ENCODE assay signal across 13 mouse cellular contexts in the genomic region with DNA sequence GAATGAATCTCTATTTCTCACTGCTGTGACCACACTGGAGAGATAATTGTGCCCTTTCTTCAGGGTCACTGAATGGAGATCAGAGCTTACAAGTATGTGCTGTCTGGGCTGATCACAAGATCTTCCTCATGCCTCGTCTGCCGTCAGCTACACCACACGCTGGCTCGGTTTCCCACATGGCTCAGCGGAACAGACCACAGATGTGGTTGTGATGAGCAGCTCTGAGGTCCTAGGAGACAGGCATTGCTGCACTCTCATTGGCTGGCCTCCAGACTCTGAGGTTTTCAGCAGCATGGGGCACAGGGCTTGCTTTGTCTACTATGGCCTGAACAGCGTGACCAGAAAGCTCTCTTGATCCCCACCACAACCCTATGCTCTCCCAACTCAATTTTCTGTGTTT.
DNase-seq lines count a peak whose midpoint lies in the region; ATAC-seq and TF ChIP-seq lines count a peak whose summit lies in the region.
"Had no signal": no experiment of that assay in that cellular context is flagged by ENCODE, and none has a peak within 500 bp of the region (broad histone marks: within the 10 kb centered on the region; RNA-seq: fewer than 3 reads in every experiment).

No protein-coding gene starts in this region.

- H3ac ChIP-seq in C2C12 (ENCODE audit: control insufficient read depth, insufficient read length, low read depth), result no peak overlapping the region

- H3K9me3 ChIP-seq in forebrain, embryonic 10.5 days, result peaks cover 7% of the 10 kb centered on the region
- no peaks in the 10 kb centered on the region for H3K9me3 ChIP-seq in forebrain, embryonic 12.5 days
- H3K9me3 ChIP-seq: hindbrain, embryonic 15.5 days had no signal

- no peak overlapping the region for H3K4me3 ChIP-seq in forebrain, embryonic 10.5 days
- no peak overlapping the region for H3K4me3 ChIP-seq in forebrain, embryonic 12.5 days (replicated peaks)
- H3K4me3 ChIP-seq in left cerebral cortex, adult 2 months, result no peak overlapping the region
- no peak overlapping the region for H3K4me3 ChIP-seq in C2C12 (ENCODE audit: insufficient read depth, poor library complexity, severe bottlenecking)
- H3K4me3 ChIP-seq: forebrain, embryonic 13.5 days; hindbrain, embryonic 15.5 days had no signal

- peaks cover 91% of the 10 kb centered on the region for H3K79me2 ChIP-seq in C2C12 (ENCODE audit: control insufficient read depth, insufficient read depth)

- no peak for TF ChIP-seq CTCF in left cerebral cortex, adult 2 months (IDR thresholded peaks at IDR 0.05)
- TF ChIP-seq CTCF in C2C12 (IDR thresholded peaks at IDR 0.05; ENCODE audit: control insufficient read depth, insufficient read depth, insufficient read length), result no peak

- peaks cover 51% of the 10 kb centered on the region for H3K79me3 ChIP-seq in C2C12 (ENCODE audit: low read depth)

- no peak overlapping the region for H3K4me2 ChIP-seq in forebrain, embryonic 12.5 days
- H3K4me2 ChIP-seq: forebrain, embryonic 13.5 days; hindbrain, embryonic 15.5 days had no signal

- no peaks in the 10 kb centered on the region for H3K27me3 ChIP-seq in forebrain, embryonic 10.5 days (ENCODE audit: poor library complexity, severe bottlenecking)
- no peaks in the 10 kb centered on the region for H3K27me3 ChIP-seq in forebrain, embryonic 12.5 days
- H3K27me3 ChIP-seq in C2C12 (ENCODE audit: control insufficient read depth, insufficient read depth, insufficient read length), result no peaks in the 10 kb centered on the region
- H3K27me3 ChIP-seq: forebrain, embryonic 13.5 days; hindbrain, embryonic 15.5 days had no signal

- no peak for DNase-seq in forebrain, embryonic 10.5 days (ENCODE audit: extremely low spot score, low spot score)
- DNase-seq in left cerebral cortex, postnatal 4 days, result peak; percentile 31
- DNase-seq in left cerebral cortex, adult 2 months (ENCODE audit: extremely low spot score in 1 of 2, low spot score in 2 of 2), result no peak
- no peak for DNase-seq in MN1 (ENCODE audit: low spot score)
- DNase-seq in lung, postnatal 4 days, result no peak
- DNase-seq: B cell, adult 2 months; kidney, postnatal 10 days had no signal

- no peak overlapping the region for H3K9ac ChIP-seq in forebrain, embryonic 12.5 days
- H3K9ac ChIP-seq: forebrain, embryonic 13.5 days; hindbrain, embryonic 15.5 days had no signal

- WGBS in forebrain, embryonic 10.5 days, result 86% methylated on average over 6 of the region's 6 CpGs
- WGBS in forebrain, embryonic 12.5 days, result 87% methylated on average over 6 of the region's 6 CpGs

- H3K4me1 ChIP-seq in forebrain, embryonic 10.5 days, result peaks cover 28% of the 10 kb centered on the region
- peaks cover 5% of the 10 kb centered on the region; the same call in 1 of the 2 replicates for H3K4me1 ChIP-seq in forebrain, embryonic 12.5 days

- peaks cover 38% of the 10 kb centered on the region for H3K36me3 ChIP-seq in forebrain, embryonic 10.5 days (replicated peaks)
- 0 out of 2 replicates have a peak, but pooled peaks cover 6% of the 10 kb centered on the region for H3K36me3 ChIP-seq in forebrain, embryonic 12.5 days (replicated peaks)
- H3K36me3 ChIP-seq in C2C12 (ENCODE audit: control insufficient read depth, insufficient read depth), result peaks cover 22% of the 10 kb centered on the region
- H3K36me3 ChIP-seq: hindbrain, embryonic 15.5 days had no signal

- intact Hi-C loops in left cerebral cortex, postnatal 4 days (cut with DNase I), result no loop called here
- intact Hi-C loops in left cerebral cortex, adult 2 months (cut with DNase I), result no loop called here

- H3K27ac ChIP-seq in forebrain, embryonic 10.5 days, result 0 out of 2 replicates have a peak overlapping the region, but pooled peaks have one; percentile 40
- no peak overlapping the region for H3K27ac ChIP-seq in forebrain, embryonic 12.5 days
- H3K27ac ChIP-seq in left cerebral cortex, adult 2 months, result no peak overlapping the region
- H3K27ac ChIP-seq: forebrain, embryonic 13.5 days; hindbrain, embryonic 15.5 days had no signal

- no peak for ATAC-seq in forebrain, embryonic 12.5 days (ENCODE audit: low FRiP score)
- peak; percentile 35; the same call in 1 of the 2 replicates for ATAC-seq in granulocyte monocyte progenitor cell, adult 5-6 weeks (replicated peaks; ENCODE audit: poor library complexity, severe bottlenecking)
- ATAC-seq: forebrain, embryonic 13.5 days; lung, postnatal 0 days had no signal

TF ChIP-seq in C2C12, 6 proteins besides CTCF, POLR2A, EP300 and RAD21:
- peak; percentile 58 for TF ChIP-seq MYOD1 (IDR thresholded peaks at IDR 0.05; ENCODE audit: control insufficient read depth, insufficient read length, low read depth)
- TF ChIP-seq USF1 (IDR thresholded peaks at IDR 0.05; ENCODE audit: low read depth), result no peak
- no peak for TF ChIP-seq MYOG (IDR thresholded peaks at IDR 0.05; ENCODE audit: control insufficient read depth, extremely low read depth, insufficient read length)
- no peak for TF ChIP-seq CEBPB (IDR thresholded peaks at IDR 0.05; ENCODE audit: low read depth)
- no peak for TF ChIP-seq FOSL1 (IDR thresholded peaks at IDR 0.05; ENCODE audit: insufficient read depth, low read length, poor library complexity, severe bottlenecking)
- peak; percentile 93 for TF ChIP-seq MAX (IDR thresholded peaks at IDR 0.05)
